Mouse (Mus musculus): ENCODE data around the gene Cyb5b.

Cyb5b gene

GRCm38 (mm10) chr8:107226183-107226582 lies 75.7 kb downstream of the Cyb5b start:
- DNase-seq (ENCODE audit: low read depth, low spot score), result no peak

GRCm38 (mm10) chr8:107227011-107227626 lies 76.7 kb downstream of the Cyb5b start:
- DNase-seq (ENCODE audit: low read depth, low spot score), result no peak

GRCm38 (mm10) chr8:107233251-107233650 lies 82.8 kb downstream of the Cyb5b start:
- DNase-seq (ENCODE audit: low read depth, low spot score), result no peak

- DNase-seq (ENCODE audit: low read depth, low spot score), result no peak
These were observed 83.3 kb downstream of the Cyb5b start for GRCm38 (mm10) chr8:107233718-107234117.

Data from c-Kit-negative CD71-positive TER-119-positive erythroid progenitor cells, embryonic 14.5 days (primary cell).